Mouse (Mus musculus): ENCODE data around the gene Adamtsl1. TPM values are rescaled to one million over a fixed set of nuclear protein-coding genes. Genes with fewer than 3 reads are reported as not detected.
A peak's percentile ranks its signal among the peaks of the same experiment; 100 is the strongest.

The Adamtsl1 gene
- polyA plus RNA-seq, 1 experiment from 2014 or later: 10.2 TPM

DNA sequence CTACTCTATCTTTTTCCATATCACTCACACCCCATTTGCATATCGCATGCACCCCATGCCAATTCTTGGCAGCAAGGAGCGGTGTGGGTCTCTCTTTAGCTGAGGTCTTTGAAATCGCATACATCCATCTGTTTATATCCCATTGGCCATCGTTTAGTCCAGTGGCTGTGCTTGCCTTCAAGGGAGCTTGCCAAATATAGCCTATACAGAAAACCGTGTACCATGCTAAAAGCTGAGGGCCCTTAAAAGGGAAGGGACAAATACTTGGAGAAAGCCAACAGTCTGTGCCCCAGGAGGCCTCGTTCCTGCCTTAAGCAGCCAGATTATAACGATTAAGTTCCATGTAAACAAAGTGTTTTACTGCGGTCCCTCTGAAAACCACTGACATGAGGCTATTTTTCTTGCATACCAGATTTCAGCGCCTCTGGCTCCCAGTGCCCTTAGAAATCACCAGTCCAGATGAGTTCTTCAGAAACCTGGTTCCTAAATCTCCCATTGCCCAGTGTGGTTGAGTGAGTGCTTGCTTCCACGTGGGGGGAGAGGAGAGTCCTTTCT lies 822.0 kb downstream of the Adamtsl1 start:
- Histone ChIP-seq H3K9me3 (replicated peaks; ENCODE audit: low read length) (no peaks in the 10 kb centered on the region), H3K27ac (peak overlapping the region; percentile 63; the same call in 1 of the 2 replicates), H3K4me1 (replicated peaks; ENCODE audit: insufficient read depth, low read length) (peaks cover 23% of the 10 kb centered on the region; the same call in 1 of the 2 replicates), H3K36me3 (ENCODE audit: insufficient read depth, low read length) (no peaks in the 10 kb centered on the region), H3K9ac (ENCODE audit: low read depth, low read length) (no peak overlapping the region), H3K4me3 (replicated peaks; ENCODE audit: low read depth, low read length) (no peak overlapping the region), H3K27me3 (ENCODE audit: insufficient read depth, low read length) (no peaks in the 10 kb centered on the region), H3K4me2 (ENCODE audit: low read length) (no peak overlapping the region)
- DNase-seq (ENCODE audit: low spot score) (peak; percentile 85), ATAC-seq (replicated peaks; ENCODE audit: low FRiP score, low read depth) (no peak; the same call in 1 of the 2 replicates)
- no peak for TF ChIP-seq CTCF (IDR thresholded peaks at IDR 0.05; ENCODE audit: low read depth)
- WGBS: 31% methylated on average over 10 of the region's 10 CpGs

DNA sequence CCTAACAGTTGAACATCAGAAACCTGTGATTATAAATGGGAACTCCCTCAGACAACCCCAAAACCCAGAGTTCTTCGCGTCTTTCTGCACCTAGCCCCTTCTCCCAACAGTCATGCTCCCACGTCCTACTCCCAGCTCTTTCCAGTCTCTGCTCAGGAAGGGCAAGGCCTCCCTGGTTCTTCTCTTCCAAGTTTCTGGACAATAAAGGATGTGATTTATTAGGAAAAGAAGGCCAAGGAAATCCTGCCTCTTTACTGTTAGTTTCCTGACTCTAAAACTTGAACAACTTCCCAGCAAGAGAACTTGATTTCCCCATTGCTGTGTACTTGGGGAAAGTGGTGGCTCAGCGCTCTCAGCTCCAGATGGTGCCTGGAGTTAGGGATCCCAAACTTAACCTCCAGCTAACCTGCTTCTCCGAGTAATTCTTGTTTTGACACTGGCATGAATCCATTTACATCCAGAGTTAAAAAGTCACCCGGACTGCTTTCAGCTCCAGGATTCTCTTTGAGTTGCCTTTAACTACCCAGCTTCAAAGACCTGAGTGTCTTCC lies 823.3 kb downstream of the Adamtsl1 start:
- H3K4me3 ChIP-seq (replicated peaks; ENCODE audit: low read depth, low read length): no peak overlapping the region
- no peaks in the 10 kb centered on the region for H3K27me3 ChIP-seq (ENCODE audit: insufficient read depth, low read length)
- DNase-seq (ENCODE audit: low spot score) (peak; percentile 91), ATAC-seq (replicated peaks; ENCODE audit: low FRiP score, low read depth) (no peak)
- H3K4me1 ChIP-seq (replicated peaks; ENCODE audit: insufficient read depth, low read length): peaks cover 23% of the 10 kb centered on the region; the same call in 1 of the 2 replicates
- no peaks in the 10 kb centered on the region for H3K9me3 ChIP-seq (replicated peaks; ENCODE audit: low read length)
- no peaks in the 10 kb centered on the region for H3K36me3 ChIP-seq (ENCODE audit: insufficient read depth, low read length)
- TF ChIP-seq CTCF (IDR thresholded peaks at IDR 0.05; ENCODE audit: low read depth): no peak
- 20% methylated on average over 6 of the region's 6 CpGs for WGBS
- H3K4me2 ChIP-seq (ENCODE audit: low read length): no peak overlapping the region
- no peak overlapping the region for H3K9ac ChIP-seq (ENCODE audit: low read depth, low read length)
- H3K27ac ChIP-seq: peak overlapping the region; percentile 63

DNA sequence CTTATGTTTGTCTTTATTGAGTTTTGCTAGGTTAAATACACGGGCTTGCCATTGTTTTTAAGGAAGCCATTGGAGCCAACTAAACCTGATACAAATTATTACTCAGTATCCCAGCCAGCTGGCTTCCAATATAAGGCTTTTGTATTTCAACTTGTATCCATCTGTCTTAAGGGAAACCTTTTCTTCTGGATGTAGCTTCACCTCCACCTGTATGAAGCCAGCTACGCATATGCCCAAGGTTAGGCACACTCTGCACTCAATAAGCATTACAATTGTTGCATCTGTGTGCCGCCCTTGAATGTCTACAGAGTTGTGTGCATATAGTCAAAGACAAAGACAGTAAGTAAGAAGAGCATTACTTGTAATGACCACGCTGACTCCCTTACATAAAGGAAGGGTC lies 835.4 kb downstream of the Adamtsl1 start:
- Histone ChIP-seq H3K4me3 (replicated peaks; ENCODE audit: low read depth, low read length) (no peak overlapping the region), H3K9me3 (replicated peaks; ENCODE audit: low read length) (no peaks in the 10 kb centered on the region), H3K27ac (no peak overlapping the region), H3K9ac (ENCODE audit: low read depth, low read length) (no peak overlapping the region), H3K4me1 (replicated peaks; ENCODE audit: insufficient read depth, low read length) (no peaks in the 10 kb centered on the region), H3K27me3 (ENCODE audit: insufficient read depth, low read length) (no peaks in the 10 kb centered on the region), H3K36me3 (ENCODE audit: insufficient read depth, low read length) (no peaks in the 10 kb centered on the region), H3K4me2 (ENCODE audit: low read length) (no peak overlapping the region)
- ATAC-seq (replicated peaks; ENCODE audit: low FRiP score, low read depth): no peak
- 89% methylated on average over 4 of the region's 4 CpGs for WGBS
- no peak for DNase-seq (ENCODE audit: low spot score)
- TF ChIP-seq CTCF (IDR thresholded peaks at IDR 0.05; ENCODE audit: low read depth): no peak

DNA sequence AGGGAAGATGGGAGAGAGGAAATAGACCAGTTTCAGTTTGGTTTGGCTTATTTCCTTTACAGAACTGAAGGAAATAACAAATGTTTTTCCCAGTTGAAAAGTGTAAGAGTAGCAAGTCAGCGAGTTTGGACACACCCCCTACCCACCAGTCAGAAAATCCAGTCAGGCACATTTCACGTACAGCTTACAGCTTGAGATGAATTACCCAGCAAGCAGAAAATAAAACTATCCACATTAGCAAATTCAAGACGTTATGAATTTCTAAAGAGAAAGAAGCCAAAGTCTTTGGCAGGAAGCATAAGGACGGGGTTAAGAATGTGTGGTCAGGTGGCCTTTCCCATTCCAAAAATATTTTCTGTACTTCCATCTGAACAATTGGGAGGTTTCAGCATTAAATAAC lies 838.1 kb downstream of the Adamtsl1 start:
- peak overlapping the region; percentile 62; the same call in 1 of the 2 replicates for H3K27ac ChIP-seq
- WGBS: 33% methylated on average over 4 of the region's 4 CpGs
- no peaks in the 10 kb centered on the region for H3K4me1 ChIP-seq (replicated peaks; ENCODE audit: insufficient read depth, low read length)
- H3K9me3 ChIP-seq (replicated peaks; ENCODE audit: low read length): no peaks in the 10 kb centered on the region
- ATAC-seq (replicated peaks; ENCODE audit: low FRiP score, low read depth): no peak
- H3K36me3 ChIP-seq (ENCODE audit: insufficient read depth, low read length): no peaks in the 10 kb centered on the region
- H3K4me3 ChIP-seq (replicated peaks; ENCODE audit: low read depth, low read length): no peak overlapping the region
- no peaks in the 10 kb centered on the region for H3K27me3 ChIP-seq (ENCODE audit: insufficient read depth, low read length)
- TF ChIP-seq CTCF (IDR thresholded peaks at IDR 0.05; ENCODE audit: low read depth): no peak
- peak; percentile 82 for DNase-seq (ENCODE audit: low spot score)
- no peak overlapping the region for H3K9ac ChIP-seq (ENCODE audit: low read depth, low read length)
- peak overlapping the region; percentile 10; the same call in 1 of the 2 replicates for H3K4me2 ChIP-seq (ENCODE audit: low read length)

DNA sequence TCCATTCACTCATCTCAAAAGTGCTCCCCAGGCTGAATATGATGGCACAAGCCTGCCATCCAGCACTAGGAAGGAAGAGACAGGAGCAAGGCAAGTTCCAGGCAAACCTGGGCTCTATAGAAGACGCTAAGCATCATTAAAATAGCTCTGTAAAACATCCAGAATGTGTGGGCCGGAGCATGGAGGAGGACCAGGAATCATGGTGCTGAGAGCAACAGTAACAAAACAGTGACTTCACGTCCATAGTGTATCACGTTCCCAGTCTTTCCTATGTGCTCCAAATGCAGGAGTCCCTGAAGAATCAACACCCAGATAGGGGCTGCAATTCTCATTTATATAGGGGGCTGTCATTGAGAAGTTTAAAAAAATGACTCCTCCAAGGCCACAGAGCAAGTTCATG lies 839.6 kb downstream of the Adamtsl1 start:
- Histone ChIP-seq H3K36me3 (ENCODE audit: insufficient read depth, low read length) (no peaks in the 10 kb centered on the region), H3K4me2 (ENCODE audit: low read length) (no peak overlapping the region), H3K4me1 (replicated peaks; ENCODE audit: insufficient read depth, low read length) (no peaks in the 10 kb centered on the region), H3K27ac (no peak overlapping the region), H3K9me3 (replicated peaks; ENCODE audit: low read length) (no peaks in the 10 kb centered on the region), H3K4me3 (replicated peaks; ENCODE audit: low read depth, low read length) (no peak overlapping the region), H3K27me3 (ENCODE audit: insufficient read depth, low read length) (no peaks in the 10 kb centered on the region), H3K9ac (ENCODE audit: low read depth, low read length) (no peak overlapping the region)
- TF ChIP-seq CTCF (IDR thresholded peaks at IDR 0.05; ENCODE audit: low read depth): no peak
- ATAC-seq (replicated peaks; ENCODE audit: low FRiP score, low read depth) (no peak), DNase-seq (ENCODE audit: low spot score) (no peak)
- 64% methylated on average over 4 of the region's 4 CpGs for WGBS

DNA sequence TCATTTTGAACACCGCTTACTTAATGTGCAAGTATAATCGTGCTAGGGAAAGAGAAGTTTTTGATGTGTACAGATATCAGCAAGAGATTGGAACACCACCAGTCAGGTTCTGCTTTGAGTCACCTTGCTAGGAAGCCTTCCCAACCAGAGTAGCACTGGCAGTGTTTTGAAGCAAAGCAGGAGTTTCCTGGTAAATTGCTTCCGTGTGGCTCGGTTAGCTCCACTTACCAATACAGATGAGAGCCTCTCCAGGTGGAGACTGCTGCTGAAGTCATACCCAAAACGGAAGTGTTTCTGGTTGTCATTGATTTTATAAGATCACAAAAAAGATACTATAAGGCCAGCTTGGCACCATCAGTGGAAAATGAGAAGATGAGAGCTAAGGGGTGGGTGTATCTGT lies 845.4 kb downstream of the Adamtsl1 start:
- ATAC-seq (replicated peaks; ENCODE audit: low FRiP score, low read depth) (no peak), DNase-seq (ENCODE audit: low spot score) (no peak)
- no peaks in the 10 kb centered on the region for H3K9me3 ChIP-seq (replicated peaks; ENCODE audit: low read length)
- no peaks in the 10 kb centered on the region for H3K36me3 ChIP-seq (ENCODE audit: insufficient read depth, low read length)
- H3K4me3 ChIP-seq (replicated peaks; ENCODE audit: low read depth, low read length): no peak overlapping the region
- H3K4me2 ChIP-seq (ENCODE audit: low read length): no peak overlapping the region
- TF ChIP-seq CTCF (IDR thresholded peaks at IDR 0.05; ENCODE audit: low read depth): no peak
- H3K4me1 ChIP-seq (replicated peaks; ENCODE audit: insufficient read depth, low read length): no peaks in the 10 kb centered on the region
- H3K9ac ChIP-seq (ENCODE audit: low read depth, low read length): no peak overlapping the region
- no peak overlapping the region for H3K27ac ChIP-seq
- 82% methylated on average over 5 of the region's 5 CpGs for WGBS
- no peaks in the 10 kb centered on the region for H3K27me3 ChIP-seq (ENCODE audit: insufficient read depth, low read length)
